Mouse (Mus musculus): ENCODE results near the gene Ugt1a10. TPM values are rescaled to one million over a fixed set of nuclear protein-coding genes. Genes with fewer than 3 reads are reported as not detected.
A peak's percentile ranks its signal among the peaks of the same experiment; 100 is the strongest.
"Not testable (repeated sequence)": the region's sequence is repeated elsewhere in the genome, so short reads cannot be mapped to it uniquely, and the experiment has no call there.

Ugt1a10 gene
- polyA plus RNA-seq, 1 experiment from 2014 or later, result not detected

- H3K36me3 ChIP-seq (ENCODE audit: control insufficient read depth, insufficient read depth, low read length); H3K4me2 ChIP-seq (replicated peaks; ENCODE audit: low read depth, low read length); H3K27me3 ChIP-seq (ENCODE audit: control insufficient read depth, insufficient read depth, low read length); H3K4me1 ChIP-seq (ENCODE audit: control insufficient read depth, insufficient read depth, low read length); H3K9ac ChIP-seq (replicated peaks; ENCODE audit: low read depth, low read length); H3K4me3 ChIP-seq (ENCODE audit: low read depth, low read length); H3K27ac ChIP-seq (ENCODE audit: low read length); ATAC-seq (ENCODE audit: insufficient number of reproducible peaks, insufficient read depth, low FRiP score, low read depth): not testable (repeated sequence)
- 34% methylated on average over 2 of the region's 2 CpGs for WGBS
- peaks cover 50% of the 10 kb centered on the region for H3K9me3 ChIP-seq (ENCODE audit: control insufficient read depth, low read depth, low read length)
Observed at GRCm38 (mm10) chr1:88225301-88225700, 170.1 kb downstream of the Ugt1a10 start.

- Histone ChIP-seq H3K4me2 (replicated peaks; ENCODE audit: low read depth, low read length) (no peak overlapping the region), H3K36me3 (ENCODE audit: control insufficient read depth, insufficient read depth, low read length) (no peaks in the 10 kb centered on the region), H3K4me1 (ENCODE audit: control insufficient read depth, insufficient read depth, low read length) (no peaks in the 10 kb centered on the region), H3K27ac (ENCODE audit: low read length) (no peak overlapping the region), H3K4me3 (ENCODE audit: low read depth, low read length) (no peak overlapping the region), H3K9me3 (ENCODE audit: control insufficient read depth, low read depth, low read length) (peaks cover 54% of the 10 kb centered on the region), H3K27me3 (ENCODE audit: control insufficient read depth, insufficient read depth, low read length) (no peaks in the 10 kb centered on the region), H3K9ac (replicated peaks; ENCODE audit: low read depth, low read length) (no peak overlapping the region)
- ATAC-seq (ENCODE audit: insufficient number of reproducible peaks, insufficient read depth, low FRiP score, low read depth), result no peak
Observed at GRCm38 (mm10) chr1:88225741-88226140, 170.6 kb downstream of the Ugt1a10 start.

- no peak for ATAC-seq (ENCODE audit: insufficient number of reproducible peaks, insufficient read depth, low FRiP score, low read depth)
- no peaks in the 10 kb centered on the region for H3K36me3 ChIP-seq (ENCODE audit: control insufficient read depth, insufficient read depth, low read length)
- no peaks in the 10 kb centered on the region for H3K4me1 ChIP-seq (ENCODE audit: control insufficient read depth, insufficient read depth, low read length)
- no peak within 1 kb of the TSS for H3K4me3 ChIP-seq (ENCODE audit: low read depth, low read length)
- no peak within 1 kb of the TSS for H3K4me2 ChIP-seq (replicated peaks; ENCODE audit: low read depth, low read length)
- H3K27ac ChIP-seq (ENCODE audit: low read length), result no peak within 1 kb of the TSS
- no peaks in the 10 kb centered on the region for H3K27me3 ChIP-seq (ENCODE audit: control insufficient read depth, insufficient read depth, low read length)
- 57% methylated on average over 5 of the region's 5 CpGs for WGBS
- H3K9me3 ChIP-seq (ENCODE audit: control insufficient read depth, low read depth, low read length), result peaks cover 65% of the 10 kb centered on the region
- H3K9ac ChIP-seq (replicated peaks; ENCODE audit: low read depth, low read length), result no peak within 1 kb of the TSS
Observed at GRCm38 (mm10) chr1:88226670-88227379, 171.6 kb downstream of the Ugt1a10 start, which contains the start of gene Mroh2a. TSS of gene Mroh2a (plus strand) at chr1:88226986.

- 59% methylated on average over 2 of the region's 2 CpGs for WGBS
Observed at GRCm38 (mm10) chr1:88227482-88227881, 172.3 kb downstream of the Ugt1a10 start.

GRCm38 (mm10) chr1:88228121-88228520 is 172.9 kb downstream of the Ugt1a10 start:
- no peak overlapping the region for H3K9ac ChIP-seq (replicated peaks; ENCODE audit: low read depth, low read length)
- WGBS, result 71% methylated on average over 7 of the region's 7 CpGs
- no peak overlapping the region for H3K27ac ChIP-seq (ENCODE audit: low read length)
- no peaks in the 10 kb centered on the region for H3K4me1 ChIP-seq (ENCODE audit: control insufficient read depth, insufficient read depth, low read length)
- H3K9me3 ChIP-seq (ENCODE audit: control insufficient read depth, low read depth, low read length), result peaks cover 74% of the 10 kb centered on the region
- no peak overlapping the region for H3K4me2 ChIP-seq (replicated peaks; ENCODE audit: low read depth, low read length)
- 0 out of 2 replicates have a peak, but pooled peaks have one; percentile 3 for ATAC-seq (ENCODE audit: insufficient number of reproducible peaks, insufficient read depth, low FRiP score, low read depth)
- H3K27me3 ChIP-seq (ENCODE audit: control insufficient read depth, insufficient read depth, low read length), result no peaks in the 10 kb centered on the region
- no peaks in the 10 kb centered on the region for H3K36me3 ChIP-seq (ENCODE audit: control insufficient read depth, insufficient read depth, low read length)
- H3K4me3 ChIP-seq (ENCODE audit: low read depth, low read length), result no peak overlapping the region

More at GRCm38 (mm10) chr1:88227482-88227881, 172.3 kb downstream of the Ugt1a10 start:
- Histone ChIP-seq H3K4me2 (replicated peaks; ENCODE audit: low read depth, low read length) (no peak overlapping the region), H3K4me1 (ENCODE audit: control insufficient read depth, insufficient read depth, low read length) (no peaks in the 10 kb centered on the region), H3K36me3 (ENCODE audit: control insufficient read depth, insufficient read depth, low read length) (no peaks in the 10 kb centered on the region), H3K27me3 (ENCODE audit: control insufficient read depth, insufficient read depth, low read length) (no peaks in the 10 kb centered on the region), H3K9me3 (ENCODE audit: control insufficient read depth, low read depth, low read length) (peaks cover 67% of the 10 kb centered on the region), H3K9ac (replicated peaks; ENCODE audit: low read depth, low read length) (no peak overlapping the region), H3K27ac (ENCODE audit: low read length) (no peak overlapping the region), H3K4me3 (ENCODE audit: low read depth, low read length) (no peak overlapping the region)
- ATAC-seq (ENCODE audit: insufficient number of reproducible peaks, insufficient read depth, low FRiP score, low read depth), result no peak

- ATAC-seq (ENCODE audit: insufficient number of reproducible peaks, insufficient read depth, low FRiP score, low read depth), result no peak
- Histone ChIP-seq H3K4me1 (ENCODE audit: control insufficient read depth, insufficient read depth, low read length) (no peaks in the 10 kb centered on the region), H3K4me3 (ENCODE audit: low read depth, low read length) (no peak overlapping the region), H3K27me3 (ENCODE audit: control insufficient read depth, insufficient read depth, low read length) (no peaks in the 10 kb centered on the region), H3K36me3 (ENCODE audit: control insufficient read depth, insufficient read depth, low read length) (no peaks in the 10 kb centered on the region), H3K9ac (replicated peaks; ENCODE audit: low read depth, low read length) (no peak overlapping the region), H3K9me3 (ENCODE audit: control insufficient read depth, low read depth, low read length) (peaks cover 87% of the 10 kb centered on the region), H3K4me2 (replicated peaks; ENCODE audit: low read depth, low read length) (no peak overlapping the region), H3K27ac (ENCODE audit: low read length) (no peak overlapping the region)
- 78% methylated on average over 3 of the region's 3 CpGs for WGBS
Observed at GRCm38 (mm10) chr1:88229566-88229965, 174.4 kb downstream of the Ugt1a10 start.

GRCm38 (mm10) chr1:88229986-88230385 is 174.8 kb downstream of the Ugt1a10 start:
- peaks cover 92% of the 10 kb centered on the region for H3K9me3 ChIP-seq (ENCODE audit: control insufficient read depth, low read depth, low read length)
- H3K4me3 ChIP-seq (ENCODE audit: low read depth, low read length), result no peak overlapping the region
- no peak overlapping the region for H3K4me2 ChIP-seq (replicated peaks; ENCODE audit: low read depth, low read length)
- H3K4me1 ChIP-seq (ENCODE audit: control insufficient read depth, insufficient read depth, low read length), result no peaks in the 10 kb centered on the region
- H3K27ac ChIP-seq (ENCODE audit: low read length), result no peak overlapping the region
- H3K27me3 ChIP-seq (ENCODE audit: control insufficient read depth, insufficient read depth, low read length), result no peaks in the 10 kb centered on the region
- 84% methylated on average over 5 of the region's 5 CpGs for WGBS
- no peaks in the 10 kb centered on the region for H3K36me3 ChIP-seq (ENCODE audit: control insufficient read depth, insufficient read depth, low read length)
- no peak for ATAC-seq (ENCODE audit: insufficient number of reproducible peaks, insufficient read depth, low FRiP score, low read depth)
- H3K9ac ChIP-seq (replicated peaks; ENCODE audit: low read depth, low read length), result no peak overlapping the region

GRCm38 (mm10) chr1:88230421-88230820 is 175.2 kb downstream of the Ugt1a10 start:
- Histone ChIP-seq H3K4me1 (ENCODE audit: control insufficient read depth, insufficient read depth, low read length) (no peaks in the 10 kb centered on the region), H3K27ac (ENCODE audit: low read length) (no peak overlapping the region), H3K4me3 (ENCODE audit: low read depth, low read length) (no peak overlapping the region), H3K4me2 (replicated peaks; ENCODE audit: low read depth, low read length) (no peak overlapping the region), H3K27me3 (ENCODE audit: control insufficient read depth, insufficient read depth, low read length) (no peaks in the 10 kb centered on the region), H3K9me3 (ENCODE audit: control insufficient read depth, low read depth, low read length) (peaks cover 95% of the 10 kb centered on the region), H3K9ac (replicated peaks; ENCODE audit: low read depth, low read length) (no peak overlapping the region), H3K36me3 (ENCODE audit: control insufficient read depth, insufficient read depth, low read length) (no peaks in the 10 kb centered on the region)
- WGBS, result 72% methylated on average over 7 of the region's 7 CpGs
- no peak for ATAC-seq (ENCODE audit: insufficient number of reproducible peaks, insufficient read depth, low FRiP score, low read depth)

Data from stomach, embryonic 14.5 days (tissue).